ENCODE assay signal across 15 mouse cellular contexts in the genomic region with DNA sequence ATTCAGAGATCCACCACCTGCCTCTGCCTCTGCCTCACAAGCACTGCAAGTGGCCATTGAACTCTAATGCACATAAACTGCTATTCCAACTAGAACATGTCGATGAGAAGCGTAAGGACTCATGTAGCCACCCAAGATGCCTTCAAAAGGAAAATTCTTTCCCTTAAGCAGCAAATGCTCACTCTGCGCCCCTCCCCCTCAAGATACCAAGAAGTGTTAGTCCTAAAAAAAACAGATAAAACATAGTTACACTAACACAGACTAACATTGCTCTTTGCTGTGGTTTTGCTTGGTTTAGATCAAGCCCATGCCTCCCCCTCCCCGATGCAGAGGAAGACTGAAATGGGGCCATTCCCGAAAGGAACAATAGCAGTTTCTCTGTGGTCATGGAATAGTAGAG.
"Had no signal": no experiment of that assay in that cellular context is flagged by ENCODE, and none has a peak within 500 bp of the region (broad histone marks: within the 10 kb centered on the region; RNA-seq: fewer than 3 reads in every experiment).

No protein-coding gene starts in this region.

- H3K9me3 ChIP-seq: intestine, embryonic 15.5 days; limb, embryonic 15.5 days; liver, embryonic 12.5 days; lung, embryonic 15.5 days; midbrain, embryonic 10.5 days; neural tube, embryonic 12.5 days; stomach, embryonic 15.5 days had no signal

- DNase-seq: kidney, adult 2 months; kidney, postnatal 36 days; layer of hippocampus, adult 9-11 months; layer of hippocampus, postnatal 36 days; midbrain, embryonic 14.5 days; retina, postnatal 1 day had no signal

- H3K4me3 ChIP-seq: intestine, embryonic 15.5 days; limb, embryonic 15.5 days; liver, embryonic 12.5 days; lung, embryonic 15.5 days; midbrain, embryonic 10.5 days; myocyte; neural tube, embryonic 12.5 days; stomach, embryonic 15.5 days had no signal

- H3K27me3 ChIP-seq: intestine, embryonic 15.5 days; limb, embryonic 15.5 days; liver, embryonic 12.5 days; lung, embryonic 15.5 days; neural tube, embryonic 12.5 days; stomach, embryonic 15.5 days had no signal

- ATAC-seq: intestine, embryonic 15.5 days; liver, embryonic 12.5 days had no signal

- H3K4me2 ChIP-seq: intestine, embryonic 15.5 days; limb, embryonic 15.5 days; liver, embryonic 12.5 days; lung, embryonic 15.5 days; neural tube, embryonic 12.5 days; stomach, embryonic 15.5 days had no signal

- H3K9ac ChIP-seq: intestine, embryonic 15.5 days; limb, embryonic 15.5 days; liver, embryonic 12.5 days; lung, embryonic 15.5 days; neural tube, embryonic 12.5 days; stomach, embryonic 15.5 days had no signal

- H3K36me3 ChIP-seq: intestine, embryonic 15.5 days; limb, embryonic 15.5 days; liver, embryonic 12.5 days; lung, embryonic 15.5 days; midbrain, embryonic 10.5 days; neural tube, embryonic 12.5 days; stomach, embryonic 15.5 days had no signal

- H3K27ac ChIP-seq: intestine, embryonic 15.5 days; kidney, postnatal 0 days; limb, embryonic 15.5 days; liver, embryonic 12.5 days; lung, embryonic 15.5 days; midbrain, embryonic 10.5 days; neural tube, embryonic 12.5 days; stomach, embryonic 15.5 days had no signal
